Mouse (Mus musculus): Measurements from ENCODE around the gene Cpt1c.
"Not testable (repeated sequence)": the region's sequence is repeated elsewhere in the genome, so short reads cannot be mapped to it uniquely, and the experiment has no call there.

Gene Cpt1c

DNA sequence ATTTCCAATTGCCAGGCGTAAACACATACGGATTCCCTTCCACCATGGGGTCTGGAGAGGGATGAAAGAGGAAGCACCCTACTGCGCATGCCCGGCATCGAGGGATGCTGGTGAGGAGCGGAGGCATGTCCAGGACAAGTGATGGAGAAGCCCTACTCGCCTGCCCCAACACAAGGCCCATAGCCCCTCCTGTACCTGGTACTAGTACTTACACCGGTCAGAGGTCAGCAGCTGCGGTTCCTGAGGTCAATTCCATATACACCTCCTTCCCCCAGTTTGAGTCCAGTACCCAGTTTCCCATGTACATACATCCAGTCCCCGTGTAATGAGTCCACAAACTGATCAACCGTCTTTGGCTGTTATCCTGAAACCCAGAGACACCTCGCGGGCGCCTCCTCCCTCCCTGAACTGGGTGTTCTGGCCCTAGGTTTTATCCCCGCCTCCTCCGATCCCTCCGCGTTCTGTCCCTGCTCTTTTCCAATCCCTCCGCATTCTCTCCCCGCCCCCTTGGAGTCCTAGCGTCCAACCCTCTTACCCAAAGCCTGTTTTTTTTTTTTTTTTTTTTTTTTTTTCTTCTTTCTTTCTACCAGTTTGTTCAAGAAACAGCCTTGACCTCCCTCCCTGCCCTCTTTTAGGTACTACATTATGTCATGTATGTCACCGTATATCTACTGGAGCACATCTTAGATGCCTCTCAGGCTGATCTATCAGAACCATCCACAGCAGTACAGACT is at the start of gene Cpt1c:
TSS of gene Cpt1c (minus strand) at position 469 of the 734 bp plus-strand sequence.
- DNase-seq (ENCODE audit: low read depth, low spot score), result no peak
- Histone ChIP-seq H3K36me3 (ENCODE audit: control insufficient read depth, insufficient read depth, low read length, poor library complexity, severe bottlenecking) (peaks cover 13% of the 10 kb centered on the region), H3K27me3 (ENCODE audit: control insufficient read depth, insufficient read depth, low read length, poor library complexity, severe bottlenecking) (0 out of 2 replicates have a peak, but pooled peaks cover 2% of the 10 kb centered on the region)

DNA sequence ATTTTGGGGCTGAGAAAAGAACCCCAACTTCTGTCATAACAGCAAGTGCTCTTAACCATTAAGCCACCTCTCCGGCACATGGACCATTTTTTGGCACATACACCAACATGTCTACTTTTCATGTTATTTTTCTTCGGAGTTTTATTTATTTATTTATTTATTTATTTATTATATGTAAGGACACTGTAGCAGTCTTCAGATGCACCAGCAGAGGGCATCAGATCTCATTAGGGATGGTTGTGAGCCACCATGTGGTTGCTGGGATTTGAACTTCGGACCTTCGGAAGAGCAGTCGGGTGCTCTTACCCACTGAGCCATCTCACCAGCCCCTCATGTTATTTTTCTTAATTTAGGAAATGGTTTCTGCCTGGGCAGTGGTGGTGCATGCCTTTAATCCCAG is 49.1 kb upstream of the Cpt1c start:
- not testable (repeated sequence) for H3K36me3 ChIP-seq (ENCODE audit: control insufficient read depth, insufficient read depth, low read length, poor library complexity, severe bottlenecking); H3K27me3 ChIP-seq (ENCODE audit: control insufficient read depth, insufficient read depth, low read length, poor library complexity, severe bottlenecking)
- DNase-seq (ENCODE audit: low read depth, low spot score), result peak; percentile 52

DNA sequence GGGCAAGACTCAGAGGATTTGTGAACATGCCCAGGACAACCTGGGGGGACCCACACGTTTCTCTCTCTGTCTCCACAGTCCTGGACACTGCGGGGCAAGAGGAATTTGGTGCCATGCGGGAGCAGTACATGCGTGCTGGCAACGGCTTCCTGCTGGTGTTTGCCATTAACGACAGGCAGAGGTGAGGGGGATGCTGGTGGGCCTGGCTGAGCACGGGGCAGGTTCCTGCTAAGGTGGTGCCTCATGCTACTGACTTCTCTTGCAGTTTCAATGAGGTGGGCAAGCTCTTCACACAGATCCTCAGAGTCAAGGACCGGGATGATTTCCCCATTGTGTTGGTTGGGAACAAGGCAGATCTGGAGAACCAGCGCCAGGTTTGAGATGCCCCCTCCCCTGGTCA is 45.6 kb upstream of the Cpt1c start:
- no peak for DNase-seq (ENCODE audit: low read depth, low spot score)
- Histone ChIP-seq H3K27me3 (ENCODE audit: control insufficient read depth, insufficient read depth, low read length, poor library complexity, severe bottlenecking) (no peaks in the 10 kb centered on the region), H3K36me3 (ENCODE audit: control insufficient read depth, insufficient read depth, low read length, poor library complexity, severe bottlenecking) (no peaks in the 10 kb centered on the region)

DNA sequence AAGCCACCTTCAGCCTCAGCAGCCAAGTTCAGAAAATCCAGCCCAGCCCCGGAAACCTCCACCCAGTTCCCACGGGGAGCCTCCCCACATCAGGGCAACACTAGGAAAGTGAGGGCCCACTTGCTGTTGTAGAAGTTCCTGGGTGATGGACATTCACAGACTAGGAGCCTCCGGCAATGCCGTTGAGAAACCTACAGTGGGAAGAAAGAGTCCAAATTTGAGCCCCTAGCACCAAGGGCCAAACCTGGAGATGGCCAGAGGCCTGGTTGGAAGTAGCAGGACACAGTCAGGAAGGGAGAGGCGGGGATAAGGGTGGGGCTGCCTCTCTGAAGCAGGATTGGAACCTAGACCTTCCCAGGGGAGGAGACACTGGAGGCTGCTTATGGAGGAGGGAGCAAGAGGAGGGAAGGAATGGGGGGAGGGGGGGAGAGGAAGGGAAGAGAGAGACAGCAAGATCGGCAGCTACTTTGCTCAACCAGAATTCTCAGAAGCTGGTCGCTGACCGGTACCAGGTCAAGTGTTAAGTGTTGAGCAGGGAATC is 44.5 kb upstream of the Cpt1c start:
- Histone ChIP-seq H3K27me3 (ENCODE audit: control insufficient read depth, insufficient read depth, low read length, poor library complexity, severe bottlenecking) (no peaks in the 10 kb centered on the region), H3K36me3 (ENCODE audit: control insufficient read depth, insufficient read depth, low read length, poor library complexity, severe bottlenecking) (no peaks in the 10 kb centered on the region)
- no peak for DNase-seq (ENCODE audit: low read depth, low spot score)

DNA sequence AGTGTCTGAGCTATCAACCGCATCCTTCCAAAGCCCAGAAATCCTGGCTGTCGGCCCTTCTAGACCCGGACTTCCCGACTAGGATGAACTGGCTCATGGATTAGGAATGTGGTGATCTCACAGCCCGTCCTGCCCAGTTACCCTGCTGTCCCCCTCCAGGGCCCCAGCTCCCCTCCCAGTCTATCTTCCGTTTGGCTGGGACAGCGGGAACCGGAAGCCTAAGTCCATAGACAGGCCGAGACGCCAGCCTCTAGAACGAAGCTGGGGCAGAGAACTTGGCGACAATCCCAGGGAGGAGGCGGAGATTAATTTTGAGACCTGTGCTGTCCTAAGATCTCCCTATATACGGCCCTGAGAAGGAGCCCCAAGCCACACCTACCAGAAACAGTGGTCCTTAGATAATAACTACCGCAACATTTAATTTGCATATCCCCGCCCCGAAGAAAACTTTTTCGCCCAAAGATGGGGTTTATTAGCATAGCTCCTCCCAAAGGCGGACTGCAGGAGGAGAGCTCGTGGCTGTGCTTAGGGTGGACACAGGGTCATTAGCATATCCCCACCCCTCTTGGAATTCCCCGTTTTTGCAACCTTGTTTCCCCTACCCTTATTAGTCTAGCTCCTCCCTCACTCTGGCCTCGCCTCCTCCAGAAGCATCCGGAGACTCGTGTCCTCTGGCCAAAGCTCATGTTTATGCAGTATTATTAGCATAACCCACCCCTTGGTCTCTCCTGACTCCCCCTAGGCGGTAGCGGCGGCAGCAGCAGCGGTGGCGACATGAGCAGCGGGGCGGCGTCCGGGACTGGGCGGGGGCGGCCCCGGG is 42.8 kb upstream of the Cpt1c start, which contains the start of gene Rras:
TSS of gene Rras (plus strand) at position 720 of the 820 bp plus-strand sequence.
- Histone ChIP-seq H3K27me3 (ENCODE audit: control insufficient read depth, insufficient read depth, low read length, poor library complexity, severe bottlenecking) (no peaks in the 10 kb centered on the region), H3K36me3 (ENCODE audit: control insufficient read depth, insufficient read depth, low read length, poor library complexity, severe bottlenecking) (no peaks in the 10 kb centered on the region)
- DNase-seq (ENCODE audit: low read depth, low spot score), result peak; percentile 99

DNA sequence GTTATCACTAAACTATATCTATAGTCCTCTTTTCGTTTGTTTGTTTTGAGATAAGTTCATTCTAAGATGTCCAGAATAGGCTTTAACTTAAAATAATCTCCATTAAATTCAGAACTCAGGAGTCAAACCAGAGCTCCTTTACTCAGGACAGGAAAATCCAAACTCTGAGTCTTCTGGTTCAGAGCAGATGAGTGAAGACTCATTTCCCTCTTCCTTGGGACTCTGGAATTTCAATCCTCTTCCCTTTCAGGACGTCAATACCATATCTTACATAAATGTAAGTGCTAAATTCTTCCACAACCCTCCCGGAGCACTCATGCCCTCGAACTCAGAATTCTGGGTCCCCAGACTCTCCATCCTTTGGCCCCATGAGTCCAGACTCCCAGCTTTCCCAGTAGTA is 42.1 kb upstream of the Cpt1c start:
- Histone ChIP-seq H3K36me3 (ENCODE audit: control insufficient read depth, insufficient read depth, low read length, poor library complexity, severe bottlenecking) (peaks cover 2% of the 10 kb centered on the region; the same call in 1 of the 2 replicates), H3K27me3 (ENCODE audit: control insufficient read depth, insufficient read depth, low read length, poor library complexity, severe bottlenecking) (no peaks in the 10 kb centered on the region)
- DNase-seq (ENCODE audit: low read depth, low spot score), result no peak

DNA sequence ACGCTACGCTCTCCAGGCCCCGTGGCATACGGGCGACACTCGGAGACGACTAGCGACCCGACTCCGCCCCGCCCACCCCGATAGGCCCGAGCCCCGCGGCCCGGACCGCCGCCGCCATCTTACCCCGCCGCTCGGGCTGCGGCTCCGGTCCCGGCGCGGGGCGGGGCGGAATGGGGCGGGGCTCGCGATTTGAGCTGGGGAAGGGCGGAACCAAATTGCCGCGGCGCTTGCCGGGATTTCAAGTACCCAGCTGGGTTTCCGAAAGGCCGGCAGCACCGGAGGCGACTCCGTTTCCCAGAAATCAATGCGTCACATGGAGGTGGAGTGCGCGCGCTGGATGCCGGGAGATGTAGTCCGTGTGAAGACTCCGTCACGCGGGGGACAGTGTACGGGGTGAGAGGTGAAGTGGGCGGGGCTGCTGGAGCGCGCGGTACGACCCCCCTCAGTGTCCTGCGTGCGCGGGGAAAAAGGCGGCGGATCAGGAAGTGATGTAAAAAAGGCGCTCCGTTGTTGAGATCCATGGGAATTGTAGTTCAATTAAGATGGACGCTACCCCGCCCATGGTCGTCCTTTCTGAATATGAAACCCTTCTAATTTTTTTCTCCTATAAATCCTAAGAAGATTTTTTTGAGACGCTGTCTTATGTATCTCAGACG is 41.4 kb upstream of the Cpt1c start, which contains the start of gene Scaf1:
TSS of gene Scaf1 (minus strand) at position 407 of the 656 bp plus-strand sequence.
- peak; percentile 99 for DNase-seq (ENCODE audit: low read depth, low spot score)
- H3K27me3 ChIP-seq (ENCODE audit: control insufficient read depth, insufficient read depth, low read length, poor library complexity, severe bottlenecking), result no peaks in the 10 kb centered on the region

DNA sequence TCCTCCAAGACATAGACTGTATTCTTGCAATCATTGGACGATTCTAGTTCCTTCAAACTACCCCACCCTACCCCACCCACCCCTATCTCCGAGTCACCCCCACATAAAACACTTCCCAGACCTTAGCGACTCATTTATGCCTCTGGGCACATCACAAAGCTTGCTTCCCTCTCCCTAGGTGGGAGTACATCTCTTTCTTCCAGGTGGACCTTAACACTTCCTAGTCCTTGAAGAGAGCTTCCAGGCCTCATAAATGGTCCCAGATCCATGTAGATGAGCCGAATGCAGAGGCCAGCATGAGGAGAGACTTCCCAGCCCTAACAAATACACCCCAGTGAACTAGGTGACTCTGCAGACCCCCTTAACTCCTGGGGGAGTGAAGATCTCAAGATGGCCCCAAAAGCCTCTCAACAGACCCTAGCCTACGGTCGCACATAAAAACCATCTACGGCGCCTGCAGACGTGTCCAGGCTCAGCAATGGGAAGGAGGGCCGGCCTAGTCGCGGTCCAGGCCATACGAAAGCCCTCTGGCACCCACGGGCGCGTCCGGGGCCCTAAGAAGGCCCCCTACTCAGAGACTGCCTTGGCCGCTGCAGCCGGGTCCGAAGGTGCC is 40.8 kb upstream of the Cpt1c start:
- no peaks in the 10 kb centered on the region for H3K27me3 ChIP-seq (ENCODE audit: control insufficient read depth, insufficient read depth, low read length, poor library complexity, severe bottlenecking)
- peaks cover 2% of the 10 kb centered on the region; the same call in 1 of the 2 replicates for H3K36me3 ChIP-seq (ENCODE audit: control insufficient read depth, insufficient read depth, low read length, poor library complexity, severe bottlenecking)
- DNase-seq (ENCODE audit: low read depth, low spot score), result no peak

More for the DNA sequence above, 41.4 kb upstream of the Cpt1c start, which contains the start of gene Scaf1:
- peaks cover 2% of the 10 kb centered on the region; the same call in 1 of the 2 replicates for H3K36me3 ChIP-seq (ENCODE audit: control insufficient read depth, insufficient read depth, low read length, poor library complexity, severe bottlenecking)

DNA sequence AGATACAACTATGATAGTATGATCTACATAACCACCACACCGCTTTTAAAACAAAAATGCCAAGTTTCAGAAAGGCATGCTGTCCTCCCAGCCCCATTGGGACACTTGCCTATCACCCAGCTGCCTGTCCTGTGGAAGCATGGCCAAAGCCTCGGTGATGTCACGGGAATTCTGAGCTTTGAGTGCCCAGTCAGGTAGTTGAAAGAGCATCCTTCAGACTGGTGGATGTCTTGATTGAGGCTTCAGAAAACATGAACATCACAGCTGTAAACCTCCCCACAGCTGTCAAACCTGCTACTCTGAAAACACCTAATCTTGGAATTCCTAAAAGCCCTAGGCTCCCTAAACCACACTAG is 39.4 kb upstream of the Cpt1c start:
- H3K36me3 ChIP-seq (ENCODE audit: control insufficient read depth, insufficient read depth, low read length, poor library complexity, severe bottlenecking), result peaks cover 2% of the 10 kb centered on the region; the same call in 1 of the 2 replicates
- no peaks in the 10 kb centered on the region for H3K27me3 ChIP-seq (ENCODE audit: control insufficient read depth, insufficient read depth, low read length, poor library complexity, severe bottlenecking)
- no peak for DNase-seq (ENCODE audit: low read depth, low spot score)

DNA sequence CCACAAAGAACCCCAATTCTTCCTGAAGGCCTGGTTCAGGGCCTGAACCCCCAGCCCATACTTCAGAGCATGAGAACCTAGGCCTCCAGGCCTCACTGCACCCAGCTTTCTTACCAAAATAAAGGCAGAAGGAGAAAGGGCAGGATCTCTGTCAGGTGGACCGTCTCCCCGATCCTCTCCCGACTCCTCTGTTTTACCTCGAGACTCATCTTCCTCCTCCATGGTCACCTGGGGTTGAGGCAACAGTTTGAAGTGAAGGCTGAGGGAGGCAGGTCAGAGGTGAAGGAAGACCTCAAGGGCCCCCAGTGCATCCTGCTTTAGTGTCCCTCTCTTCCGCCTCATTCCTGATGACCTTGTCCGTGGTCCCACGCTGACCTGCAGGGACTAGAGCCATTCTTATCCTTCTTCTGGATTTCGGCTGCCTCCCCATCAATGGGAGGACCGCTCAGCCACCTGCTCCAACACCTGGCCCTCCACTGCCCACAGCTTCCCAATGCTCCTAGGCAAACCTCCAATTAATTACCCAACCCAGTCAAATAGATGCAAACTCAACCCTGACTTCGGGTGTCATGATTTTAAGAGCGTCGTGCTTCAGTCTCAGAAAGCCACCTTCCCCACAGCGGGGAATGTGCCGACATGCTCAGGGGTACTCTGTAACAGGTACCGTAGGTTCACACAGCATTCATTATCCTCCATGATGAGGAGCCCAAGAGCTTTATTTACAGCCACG is 38.9 kb upstream of the Cpt1c start:
- DNase-seq (ENCODE audit: low read depth, low spot score), result no peak
- H3K36me3 ChIP-seq (ENCODE audit: control insufficient read depth, insufficient read depth, low read length, poor library complexity, severe bottlenecking), result peaks cover 2% of the 10 kb centered on the region; the same call in 1 of the 2 replicates
- H3K27me3 ChIP-seq (ENCODE audit: control insufficient read depth, insufficient read depth, low read length, poor library complexity, severe bottlenecking), result no peaks in the 10 kb centered on the region

DNA sequence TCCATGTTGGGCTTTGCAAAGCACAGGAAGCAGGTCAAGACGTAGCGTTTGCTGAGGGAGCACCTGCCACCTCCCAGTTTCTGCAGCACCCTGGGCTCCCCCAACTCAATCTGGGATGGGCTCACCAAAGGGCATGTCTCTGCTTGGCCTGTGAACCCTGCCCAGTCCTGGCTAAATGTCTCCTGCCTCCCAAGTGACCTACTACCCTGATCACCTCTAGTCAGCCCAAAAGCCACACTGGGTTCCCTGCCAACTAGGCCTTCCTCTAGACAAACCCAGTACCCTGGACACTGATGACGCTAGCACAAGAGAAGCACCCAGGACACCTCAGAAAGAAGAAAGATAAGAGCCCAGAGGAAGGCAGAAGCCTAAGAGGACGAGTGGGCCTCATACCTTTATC is 38.2 kb upstream of the Cpt1c start:
- peaks cover 3% of the 10 kb centered on the region; the same call in 1 of the 2 replicates for H3K36me3 ChIP-seq (ENCODE audit: control insufficient read depth, insufficient read depth, low read length, poor library complexity, severe bottlenecking)
- DNase-seq (ENCODE audit: low read depth, low spot score), result no peak
- H3K27me3 ChIP-seq (ENCODE audit: control insufficient read depth, insufficient read depth, low read length, poor library complexity, severe bottlenecking), result no peaks in the 10 kb centered on the region

DNA sequence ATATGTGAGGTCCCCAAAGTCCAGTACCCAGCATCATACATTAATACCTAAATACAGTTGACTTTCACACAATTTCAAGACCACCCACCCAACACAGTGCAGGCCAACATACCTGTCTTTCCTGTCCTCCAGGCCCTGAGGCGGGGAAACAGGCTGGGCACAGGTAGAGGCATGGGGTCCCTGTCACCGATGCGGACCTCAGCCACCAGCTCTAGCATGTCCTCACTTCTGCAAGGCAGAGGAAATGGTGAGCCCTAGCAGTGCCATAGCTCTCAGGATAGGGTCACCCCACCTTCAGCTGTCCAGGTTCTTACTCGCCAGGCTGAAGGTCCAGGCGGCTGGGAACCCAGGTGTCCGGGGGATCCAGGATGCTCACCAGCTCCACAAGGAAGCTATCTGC is 37.4 kb upstream of the Cpt1c start:
- H3K27me3 ChIP-seq (ENCODE audit: control insufficient read depth, insufficient read depth, low read length, poor library complexity, severe bottlenecking), result no peaks in the 10 kb centered on the region
- DNase-seq (ENCODE audit: low read depth, low spot score), result no peak
- H3K36me3 ChIP-seq (ENCODE audit: control insufficient read depth, insufficient read depth, low read length, poor library complexity, severe bottlenecking), result peaks cover 5% of the 10 kb centered on the region

DNA sequence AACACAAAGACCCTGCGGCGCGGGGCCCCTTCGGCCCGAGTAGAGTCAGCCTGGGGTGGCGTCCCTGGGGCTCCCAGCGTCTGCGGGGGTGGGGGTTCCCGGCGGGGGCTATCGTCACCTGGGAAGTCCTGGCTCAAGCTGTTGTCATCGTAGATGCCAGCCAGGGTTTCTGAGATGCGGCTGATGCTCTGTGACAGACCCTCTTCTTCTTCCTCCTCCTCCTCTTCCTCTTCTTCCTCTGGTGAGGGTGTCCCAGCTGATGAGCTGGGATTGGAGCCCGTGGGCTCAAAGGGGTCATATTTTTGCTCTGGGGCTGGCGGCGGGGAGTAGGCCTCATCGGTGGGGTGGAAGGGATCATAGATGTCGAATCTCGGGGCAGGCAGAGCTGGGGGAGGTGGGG is 33.8 kb upstream of the Cpt1c start:
- Histone ChIP-seq H3K27me3 (ENCODE audit: control insufficient read depth, insufficient read depth, low read length, poor library complexity, severe bottlenecking) (no peaks in the 10 kb centered on the region), H3K36me3 (ENCODE audit: control insufficient read depth, insufficient read depth, low read length, poor library complexity, severe bottlenecking) (peaks cover 15% of the 10 kb centered on the region)
- DNase-seq (ENCODE audit: low read depth, low spot score), result no peak

DNA sequence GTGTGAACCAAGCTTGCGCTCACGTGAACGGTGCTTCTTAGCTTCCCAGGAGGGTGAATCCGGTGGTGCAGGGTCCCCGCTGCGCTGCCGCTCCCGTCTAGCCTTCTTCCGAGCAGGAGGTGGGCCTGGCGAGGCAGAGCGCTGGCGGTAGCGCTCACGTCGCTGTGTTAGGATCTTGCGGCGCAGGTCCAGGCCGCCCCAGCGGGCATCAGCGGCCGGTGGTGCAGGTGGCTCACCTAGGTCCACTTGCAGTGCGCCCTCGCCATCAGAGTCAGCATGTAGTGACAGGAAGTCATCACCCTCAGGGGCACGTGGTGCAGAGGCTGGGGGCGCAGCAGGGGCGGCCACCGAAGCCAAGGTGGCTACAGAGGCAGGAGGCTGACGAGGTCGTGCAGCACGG is 33.2 kb upstream of the Cpt1c start:
- Histone ChIP-seq H3K27me3 (ENCODE audit: control insufficient read depth, insufficient read depth, low read length, poor library complexity, severe bottlenecking) (no peaks in the 10 kb centered on the region), H3K36me3 (ENCODE audit: control insufficient read depth, insufficient read depth, low read length, poor library complexity, severe bottlenecking) (peaks cover 15% of the 10 kb centered on the region)
- no peak for DNase-seq (ENCODE audit: low read depth, low spot score)

Data from splenic B cell, adult 2 months (primary cell).